ENCODE assay signal across 24 mouse cellular contexts in the genomic region with DNA sequence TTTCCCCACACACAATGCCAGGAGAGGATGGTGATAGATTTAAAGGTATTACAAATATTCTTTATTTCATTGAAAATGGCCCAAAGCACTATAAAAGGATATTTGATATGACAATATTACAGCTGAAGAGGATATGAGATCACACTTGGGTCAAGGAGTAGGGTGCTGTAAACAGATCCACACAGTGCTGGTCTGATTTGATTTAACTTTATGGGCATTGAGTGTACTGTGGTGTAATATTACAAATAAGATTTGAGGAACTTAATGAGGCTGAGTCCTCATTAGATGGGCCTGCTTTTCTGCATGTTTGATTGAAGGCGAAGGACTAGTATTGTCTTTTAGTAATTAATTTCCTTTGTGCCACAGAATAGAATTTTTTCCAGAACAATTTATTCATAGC.
"Had no signal": no experiment of that assay in that cellular context is flagged by ENCODE, and none has a peak within 500 bp of the region (broad histone marks: within the 10 kb centered on the region; RNA-seq: fewer than 3 reads in every experiment).

No protein-coding gene starts in this region.

- H3K36me3 ChIP-seq: heart, embryonic 13.5 days; heart, embryonic 15.5 days; kidney, embryonic 15.5 days; limb, embryonic 13.5 days; limb, embryonic 15.5 days; liver, embryonic 12.5 days had no signal

- H3K27me3 ChIP-seq: heart, embryonic 13.5 days; heart, embryonic 15.5 days; kidney, embryonic 15.5 days; limb, embryonic 13.5 days; limb, embryonic 15.5 days; liver, embryonic 12.5 days had no signal

- H3K9ac ChIP-seq: forebrain, postnatal 0 days; heart, embryonic 13.5 days; heart, embryonic 15.5 days; hindbrain, embryonic 14.5 days; kidney, embryonic 15.5 days; limb, embryonic 13.5 days; limb, embryonic 15.5 days; liver, embryonic 12.5 days had no signal

- DNase-seq: forebrain, postnatal 0 days; gastrocnemius, postnatal 14 days; gastrocnemius, postnatal 36 days; heart, adult 11 months; heart, adult 2 months; heart, postnatal 14 days; heart, postnatal 36 days; kidney, adult 11 months; kidney, adult 8-10 months; kidney, postnatal 10 days; kidney, postnatal 25 days; layer of hippocampus, adult 9-11 months; layer of hippocampus, postnatal 36 days; left cerebral cortex, postnatal 4 days had no signal

- H3K4me3 ChIP-seq: heart, adult 2 months; heart, embryonic 13.5 days; heart, embryonic 15.5 days; kidney, embryonic 15.5 days; limb, embryonic 13.5 days; limb, embryonic 15.5 days; liver, embryonic 12.5 days had no signal

- ATAC-seq: forebrain, postnatal 0 days; hindbrain, postnatal 0 days; intestine, embryonic 16.5 days; liver, embryonic 12.5 days had no signal

- H3K4me2 ChIP-seq: heart, embryonic 11.5 days; heart, embryonic 13.5 days; heart, embryonic 15.5 days; hindbrain, embryonic 14.5 days; kidney, embryonic 15.5 days; limb, embryonic 13.5 days; limb, embryonic 15.5 days; liver, embryonic 12.5 days had no signal

- H3K4me1 ChIP-seq: heart, embryonic 13.5 days; heart, embryonic 15.5 days; kidney, embryonic 15.5 days; limb, embryonic 13.5 days; limb, embryonic 15.5 days; liver, embryonic 12.5 days had no signal

- H3K27ac ChIP-seq: heart, adult 2 months; heart, embryonic 13.5 days; heart, embryonic 15.5 days; hindbrain, embryonic 14.5 days; hindbrain, postnatal 0 days; kidney, embryonic 15.5 days; limb, embryonic 13.5 days; limb, embryonic 15.5 days; liver, embryonic 12.5 days had no signal

- H3K9me3 ChIP-seq: heart, embryonic 13.5 days; heart, embryonic 15.5 days; kidney, embryonic 15.5 days; limb, embryonic 13.5 days; limb, embryonic 15.5 days; liver, embryonic 12.5 days had no signal
